Mouse (Mus musculus) brain, embryonic 14.5 days (tissue): ENCODE results near the gene Kars.

Experiments
- CTCF ChIP-seq: fragments of 200-500 bp; IDR thresholded peaks from 2 replicates; pipeline ENCODE4 v1.5.1; 2012; ENCODE audit warnings: inconsistent platforms, mild to moderate bottlenecking, moderate library complexity, borderline replicate concordance; ENCODE audit not compliant: insufficient read depth, insufficient read length; ENCODE audit errors: extremely low read depth
- POLR2A ChIP-seq: fragments of 200-500 bp; IDR thresholded peaks from 2 replicates; pipeline ENCODE4 v1.6.1; 2012; ENCODE audit warnings: mild to moderate bottlenecking, inconsistent platforms, borderline replicate concordance; ENCODE audit not compliant: poor library complexity, insufficient read depth, insufficient read length, severe bottlenecking; ENCODE audit errors: extremely low read depth

DNA sequence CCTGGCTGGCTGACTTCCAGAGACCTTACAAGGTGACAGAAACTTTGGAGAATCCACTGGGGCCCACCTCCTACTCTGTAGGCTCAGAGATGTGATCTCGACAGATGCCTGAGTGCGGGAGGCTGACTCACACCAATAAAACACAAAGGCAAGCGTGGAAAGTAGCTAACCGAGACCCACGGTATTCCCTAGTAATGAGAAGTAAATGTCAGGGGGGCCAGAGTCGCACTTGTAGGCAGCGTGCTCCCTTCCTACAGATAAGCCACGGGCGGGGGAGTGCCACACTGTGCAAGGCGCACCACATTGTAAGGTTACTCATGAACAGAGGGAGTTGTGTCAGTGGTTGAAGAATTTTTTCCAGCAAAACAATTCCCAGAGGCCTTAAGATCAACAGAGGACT, 26.6 kb downstream of the Kars start:
- TF ChIP-seq CTCF, result no peak
- no peak for TF ChIP-seq POLR2A
